Mouse (Mus musculus) induced T-regulatory cell, adult 2 months (primary cell): ENCODE results near the gene Ctsa.

ENCODE experiments used
- DNase-seq: peaks from one replicate; pipeline ENCODE4 v3.0.0-alpha.2; 2012; ENCODE audit warnings: low read depth

Gene Ctsa

DNA sequence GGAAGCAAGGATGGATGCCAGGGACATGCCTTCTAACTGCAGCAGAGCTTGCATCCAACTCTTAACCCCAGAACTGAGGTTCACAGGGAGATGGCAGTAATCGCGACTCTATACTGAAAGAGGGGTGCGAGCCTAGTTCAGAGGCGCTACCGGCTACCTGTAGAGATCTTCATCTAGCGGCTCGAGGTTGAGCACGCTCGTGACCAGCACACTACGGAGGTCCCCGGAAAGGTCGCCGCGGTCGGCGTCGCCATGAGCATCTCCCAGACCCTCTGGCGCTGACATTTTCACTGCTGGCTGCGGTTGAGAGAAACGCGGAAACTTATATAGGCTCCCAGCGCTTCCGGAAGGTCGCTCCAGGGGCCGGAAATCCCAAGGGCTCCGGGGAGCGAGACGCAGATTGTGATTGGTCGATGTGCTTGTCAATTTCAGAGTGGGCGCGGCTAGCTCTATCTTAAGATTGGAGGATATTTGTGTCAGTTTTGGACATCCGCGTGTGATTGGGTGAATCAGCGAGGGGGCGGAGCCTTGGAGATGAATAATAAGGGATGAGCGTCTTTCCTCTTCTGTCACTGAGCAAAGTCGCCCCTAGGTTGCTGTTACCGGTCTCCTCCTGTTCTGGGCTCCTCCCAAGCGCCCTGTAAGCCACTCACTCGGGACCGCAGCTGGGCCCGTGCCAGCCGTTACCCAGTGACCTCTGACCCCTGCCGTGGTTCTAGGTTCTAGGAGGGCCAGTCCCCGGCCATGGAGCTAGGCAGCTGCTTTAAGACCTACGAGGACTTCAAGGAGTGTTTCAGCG lies 27.9 kb upstream of the Ctsa start, which contains the start of the genes Acot8 and Zswim3:
Acot8 (minus strand) TSS at position 350 of the 799 bp plus-strand sequence.
Zswim3 (plus strand) TSS at position 566 of the 799 bp plus-strand sequence.
- peak; percentile 100 for DNase-seq

DNA sequence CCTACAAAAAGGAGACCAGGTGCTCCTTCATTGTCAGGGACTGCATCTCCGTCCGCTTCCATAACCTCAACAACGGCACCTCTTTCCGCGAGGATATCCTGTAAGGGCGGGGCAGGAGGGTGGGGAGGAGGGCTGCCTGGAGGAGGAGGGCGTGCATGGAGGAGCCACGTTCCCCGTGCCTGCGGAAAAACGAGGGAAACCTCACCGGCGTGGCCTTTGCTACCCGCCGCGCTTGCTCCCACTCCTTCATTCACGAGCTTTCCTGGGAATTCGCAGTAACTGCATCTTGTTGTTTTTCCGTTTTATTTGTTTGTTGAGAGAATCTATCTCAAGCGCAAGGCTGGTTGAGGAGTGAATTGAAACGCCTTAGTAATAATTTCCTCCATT lies 27.3 kb upstream of the Ctsa start:
- DNase-seq: no peak

DNA sequence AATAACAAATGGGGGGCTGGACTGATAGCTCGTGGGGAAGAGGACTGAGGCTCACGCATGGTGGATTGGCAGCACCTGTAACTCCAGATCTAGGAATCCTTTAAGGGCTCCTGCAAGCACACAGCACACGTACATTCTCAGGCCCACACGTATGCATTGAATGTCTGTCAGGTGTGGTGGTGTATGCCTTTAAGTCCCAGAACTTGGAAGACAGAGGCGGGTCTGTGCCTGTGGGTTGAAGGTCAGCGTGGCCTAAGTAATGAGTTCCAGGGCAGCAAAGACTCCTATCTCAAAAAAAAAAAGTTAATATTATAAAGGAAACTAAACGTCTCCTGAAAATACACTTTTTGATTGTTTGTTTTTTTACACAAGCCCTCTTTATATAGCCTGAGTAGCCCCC lies 26.1 kb upstream of the Ctsa start:
- DNase-seq: no peak

DNA sequence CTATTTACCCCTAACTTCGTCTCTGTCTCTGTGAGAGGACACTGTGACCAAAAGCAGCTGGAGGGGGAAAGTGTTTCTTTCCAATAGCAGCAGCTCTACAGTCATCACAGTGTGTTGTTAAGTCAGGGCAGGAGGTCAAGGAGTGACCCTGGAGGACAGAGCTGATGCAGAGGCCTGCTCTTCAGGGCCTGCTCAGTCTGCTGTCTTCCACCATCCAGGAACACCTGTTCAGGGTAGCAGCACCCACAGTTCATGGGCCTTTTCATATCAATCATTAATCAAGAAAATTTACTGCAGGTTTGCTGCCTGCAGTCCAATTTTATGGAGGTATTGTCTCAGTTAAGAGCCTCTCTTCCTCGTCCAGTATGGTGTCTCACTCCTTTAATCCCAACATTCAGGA lies 19.1 kb upstream of the Ctsa start:
- DNase-seq: no peak

DNA sequence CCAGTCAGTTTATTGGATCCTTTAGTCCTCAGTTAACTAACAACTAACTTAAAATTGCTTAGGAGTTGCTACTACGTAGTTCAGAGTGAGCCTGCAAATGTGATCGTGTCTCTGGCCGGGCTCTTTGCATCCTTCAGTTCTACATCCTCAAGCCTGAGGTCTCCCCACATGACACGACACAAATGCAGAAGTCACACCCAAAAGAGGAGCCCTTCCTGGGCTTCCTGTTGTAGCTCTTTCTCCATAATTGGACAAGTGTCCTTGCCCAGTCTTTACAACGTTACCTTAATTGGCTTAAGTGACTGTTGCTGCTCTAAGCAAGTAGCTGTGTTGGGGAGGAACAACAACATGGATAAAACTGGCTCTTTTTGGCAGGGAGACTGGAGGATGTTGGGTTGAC lies 17.3 kb upstream of the Ctsa start:
- DNase-seq: no peak

DNA sequence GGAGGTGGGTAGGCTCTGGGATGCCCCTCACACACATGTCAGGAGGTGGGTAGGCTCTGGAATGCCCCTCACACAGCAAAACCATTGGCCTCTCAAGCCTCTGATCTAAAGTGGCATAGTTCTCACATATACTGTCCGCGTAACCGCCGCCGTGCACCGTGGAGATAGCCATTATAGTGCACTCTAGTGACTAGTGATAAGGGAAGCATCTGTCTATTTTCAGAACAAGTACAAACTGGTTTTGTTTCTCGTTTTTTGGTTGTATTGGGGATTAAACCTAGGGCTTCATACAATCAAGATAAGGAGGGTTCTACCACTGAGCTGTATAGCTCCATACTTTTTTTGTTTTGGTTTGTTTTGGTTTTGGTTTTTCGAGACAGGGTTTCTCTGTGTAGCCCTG lies 16.9 kb upstream of the Ctsa start:
- DNase-seq: no peak

DNA sequence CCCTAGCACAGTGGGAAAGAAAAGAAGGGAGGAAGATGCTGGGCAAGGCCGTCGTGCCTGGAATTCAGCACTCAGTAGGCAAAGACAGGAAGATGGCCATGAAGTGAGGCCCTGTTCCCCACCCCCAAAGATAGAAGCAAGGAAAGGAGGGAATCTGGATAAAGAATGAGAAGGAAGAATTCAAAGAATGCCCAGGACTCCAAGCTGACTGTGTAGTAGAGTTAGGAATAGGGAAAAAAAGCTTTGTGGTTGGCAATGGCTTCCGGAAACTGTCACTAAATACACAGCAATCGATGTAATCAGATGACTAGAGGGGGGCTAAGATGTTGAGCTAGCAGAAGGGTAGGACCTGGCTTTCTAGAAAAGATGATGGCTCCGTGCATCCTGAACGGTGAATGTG lies 15.5 kb upstream of the Ctsa start:
- DNase-seq: no peak

DNA sequence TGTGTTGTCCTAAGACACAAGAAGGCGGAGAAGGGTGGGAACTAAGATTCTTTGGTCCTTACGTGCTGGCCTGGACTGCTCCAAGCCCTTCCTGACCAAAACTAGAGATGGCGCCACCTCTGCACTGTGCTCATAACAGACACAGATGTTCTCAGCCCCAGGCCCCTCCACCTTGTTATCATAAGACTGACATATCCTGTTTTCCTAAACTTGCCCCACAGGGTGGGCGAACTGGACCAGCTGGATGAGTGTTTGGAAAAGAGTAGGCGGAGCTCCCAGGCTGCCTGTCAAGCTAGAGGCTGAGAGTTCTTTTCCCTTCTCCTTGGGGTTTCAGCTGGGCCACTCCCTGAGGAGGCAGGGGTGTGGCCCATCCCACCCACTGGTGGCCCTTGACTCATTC lies 15.0 kb upstream of the Ctsa start:
- DNase-seq: no peak

DNA sequence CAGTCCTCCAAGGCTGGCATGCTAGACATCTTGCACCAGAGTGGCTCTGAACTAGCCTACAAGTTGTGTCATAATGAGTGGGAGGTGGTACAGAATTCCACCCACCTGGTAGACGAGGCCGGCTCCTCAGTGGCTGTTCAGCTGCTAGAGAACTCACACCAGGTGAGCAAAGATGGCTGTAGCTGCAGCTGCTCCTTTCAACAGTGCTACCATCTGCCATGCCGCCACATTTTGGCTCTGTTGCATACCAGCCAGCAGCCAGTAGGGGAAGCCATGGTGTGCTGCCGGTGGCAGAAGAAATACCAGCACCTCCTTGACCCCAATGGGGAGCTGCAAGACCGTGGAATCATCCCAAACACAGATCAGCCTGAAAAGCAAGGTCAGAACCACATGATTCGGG lies 11.6 kb upstream of the Ctsa start:
- DNase-seq: no peak

DNA sequence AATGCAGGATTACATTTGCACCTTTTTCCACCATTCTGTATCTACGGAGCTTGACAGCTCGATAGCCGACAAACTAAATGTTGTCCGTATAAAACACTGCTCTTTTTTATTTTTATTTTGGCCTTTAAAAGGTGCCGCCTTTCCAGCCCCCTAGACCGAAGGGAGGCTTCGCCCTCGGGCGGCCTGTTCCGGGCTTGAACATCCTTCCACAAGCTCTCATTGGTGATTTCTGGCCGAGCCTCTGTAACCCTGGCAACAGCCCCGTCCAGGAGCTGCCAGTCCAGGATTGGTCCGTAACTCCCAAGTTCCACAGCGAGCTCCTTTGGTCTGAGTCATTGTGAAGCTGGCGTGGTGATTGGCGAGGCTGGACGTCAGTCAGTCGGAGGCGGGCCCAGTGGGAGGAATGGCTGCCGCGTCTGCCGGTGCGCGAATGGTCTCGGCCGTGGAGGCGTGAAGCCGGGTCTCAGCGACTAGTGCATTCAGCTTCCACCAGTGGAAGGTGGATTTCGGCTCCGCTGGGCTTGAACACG lies 10.0 kb upstream of the Ctsa start, which contains the start of gene Zswim1:
Zswim1 (plus strand) TSS at position 51 of the 530 bp plus-strand sequence.
- DNase-seq: peak; percentile 99

DNA sequence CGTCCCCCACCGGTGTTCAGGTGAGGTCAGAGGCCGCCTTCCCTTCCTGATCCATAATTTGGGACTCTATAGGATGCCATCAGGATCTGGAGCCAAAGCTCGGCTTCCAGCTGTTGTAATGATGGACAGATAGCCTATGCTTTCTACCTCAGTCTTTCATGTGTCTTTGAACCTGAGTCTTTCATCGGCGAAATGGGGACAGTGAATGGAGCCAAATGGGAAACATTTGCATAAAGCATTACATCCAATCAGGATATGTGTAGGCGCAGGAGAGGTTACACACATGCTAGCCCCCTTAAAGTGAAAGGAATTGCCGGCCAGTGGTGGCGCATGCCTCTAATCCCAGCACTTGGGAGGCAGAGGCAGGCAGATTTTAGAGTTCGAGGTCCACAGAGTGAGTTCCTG lies 9.5 kb upstream of the Ctsa start:
- no peak for DNase-seq

DNA sequence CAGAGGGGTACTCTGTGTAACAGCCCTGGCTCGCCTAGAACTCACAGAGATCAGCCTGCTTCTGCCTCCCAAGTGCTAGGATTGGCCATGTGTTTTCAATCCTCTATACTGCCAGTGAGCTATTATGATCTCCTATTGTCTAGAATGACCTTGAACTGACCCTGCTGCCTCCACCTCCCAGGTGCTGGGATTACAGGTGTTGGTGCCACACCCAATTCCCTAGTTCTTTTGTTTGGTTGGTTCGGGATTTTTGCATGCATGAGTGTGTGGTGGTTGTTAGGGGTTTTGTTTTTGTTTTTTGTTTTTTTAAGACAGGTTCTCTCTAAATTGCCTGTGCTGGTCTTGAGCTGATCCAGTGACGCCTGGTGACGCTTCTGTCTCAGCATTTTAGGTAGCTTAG lies 8.7 kb upstream of the Ctsa start:
- DNase-seq: no peak

DNA sequence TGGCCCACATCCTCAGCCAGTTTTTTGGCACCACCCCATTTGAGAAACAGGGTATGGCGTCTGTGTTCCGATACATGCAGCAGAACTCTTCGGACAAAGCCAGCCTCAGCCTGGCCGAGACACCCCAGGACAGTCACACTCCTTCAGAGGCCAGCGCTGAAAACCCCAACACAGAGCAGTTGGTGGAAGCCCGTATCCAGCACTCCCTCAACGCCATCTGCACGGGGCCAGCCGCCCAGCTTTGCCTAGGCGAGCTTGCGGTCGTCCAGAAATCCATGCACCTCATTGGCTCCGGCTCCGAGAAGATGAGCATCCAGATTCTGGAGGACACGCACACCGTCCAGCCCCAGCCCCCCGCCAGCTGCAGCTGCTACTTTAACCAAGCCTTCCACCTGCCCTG lies 7.2 kb upstream of the Ctsa start:
- no peak for DNase-seq

DNA sequence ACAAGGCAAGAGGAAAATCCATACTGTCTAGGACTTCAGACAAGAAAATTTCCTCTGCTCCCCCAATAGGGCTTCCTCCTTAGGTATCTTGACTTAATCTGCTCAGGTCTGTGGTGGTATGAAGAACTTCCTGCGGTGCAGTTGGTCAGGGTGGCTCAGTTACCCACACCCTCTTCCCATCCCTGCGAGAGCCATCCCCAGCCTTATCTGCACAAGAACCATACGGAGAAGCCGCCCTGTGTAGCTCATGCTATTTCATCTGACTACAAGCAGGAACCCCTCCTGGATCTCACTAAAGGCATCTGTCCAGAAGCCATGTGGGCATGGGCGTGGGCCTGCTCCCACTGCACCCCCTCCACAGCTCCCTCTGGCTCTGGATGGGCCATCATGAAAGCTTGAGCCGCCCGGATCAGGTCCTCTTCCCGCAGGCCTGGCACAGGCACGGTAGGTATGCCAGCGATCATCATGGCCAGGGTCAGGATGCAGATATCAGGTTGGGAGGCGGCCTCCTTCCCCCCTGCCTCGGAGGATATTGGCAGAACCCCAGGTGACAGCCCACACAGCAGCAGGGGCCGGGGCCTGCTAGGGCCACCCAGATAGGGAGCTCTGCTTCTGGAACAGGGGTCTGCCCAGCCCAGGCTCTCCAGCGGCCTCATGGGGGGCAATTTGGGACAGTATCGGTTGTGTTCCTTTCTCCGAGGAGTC lies 5.4 kb upstream of the Ctsa start:
- no peak for DNase-seq

DNA sequence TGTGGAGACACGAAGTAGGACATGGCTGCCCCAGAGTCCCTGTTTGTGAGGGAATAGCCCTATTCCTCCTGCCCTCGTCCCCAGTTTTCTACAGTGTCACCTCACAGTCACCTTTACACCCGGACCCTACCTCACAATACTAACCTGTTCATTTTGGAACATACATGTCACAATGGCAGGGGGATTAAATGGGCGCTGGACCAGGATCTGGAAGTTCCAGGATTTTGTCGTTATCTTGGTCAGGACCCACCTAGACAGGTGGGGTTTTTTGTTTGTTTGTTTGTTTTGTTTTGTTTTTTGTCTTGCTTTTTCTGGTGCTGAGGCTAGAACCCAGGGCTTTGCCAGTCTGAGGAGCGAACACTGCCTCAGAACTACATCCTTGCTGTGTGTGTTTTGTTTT lies 4.2 kb upstream of the Ctsa start, which contains the start of gene Spata25:
Spata25 (minus strand) TSS at position 101 of the 400 bp plus-strand sequence.
- DNase-seq: no peak

DNA sequence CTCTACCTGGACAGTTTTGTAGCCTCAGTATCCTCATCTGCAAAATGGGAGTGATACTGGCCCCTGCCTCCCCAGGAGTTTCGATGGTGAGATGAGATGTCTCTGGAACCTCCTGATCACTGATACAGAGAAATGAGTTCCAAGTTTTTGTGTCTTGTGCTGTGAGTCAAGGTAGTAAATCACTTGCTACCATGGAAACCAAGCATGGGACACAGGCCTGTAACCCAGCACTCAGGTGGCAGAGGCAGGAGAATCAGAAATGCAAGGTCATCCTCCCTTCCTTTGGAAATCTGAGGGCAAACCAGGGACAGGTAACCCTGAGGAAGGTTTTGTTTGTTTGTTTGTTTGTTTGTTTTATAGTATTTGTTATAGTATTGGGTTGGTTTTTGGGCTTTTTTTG lies 3.6 kb upstream of the Ctsa start:
- DNase-seq: no peak

DNA sequence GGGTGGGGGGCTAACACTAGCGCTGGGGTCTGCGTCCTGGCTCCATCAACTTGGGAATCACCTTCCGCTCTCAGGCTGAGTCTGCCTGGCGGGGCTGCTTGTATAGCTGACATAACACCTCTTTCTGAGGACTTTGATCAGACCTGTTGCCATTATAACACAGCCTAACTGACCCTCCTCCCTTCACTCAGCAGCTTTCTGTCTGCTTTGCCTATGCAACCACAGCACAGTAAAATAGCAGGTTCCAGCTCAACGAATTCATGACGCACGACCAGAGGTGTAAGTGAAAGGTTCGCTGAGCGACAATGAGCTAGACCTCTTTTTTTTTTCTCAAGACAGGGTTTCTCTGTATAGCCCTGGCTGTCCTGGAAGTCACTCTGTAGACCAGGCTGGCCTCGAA lies 1.6 kb upstream of the Ctsa start:
- DNase-seq: no peak

DNA sequence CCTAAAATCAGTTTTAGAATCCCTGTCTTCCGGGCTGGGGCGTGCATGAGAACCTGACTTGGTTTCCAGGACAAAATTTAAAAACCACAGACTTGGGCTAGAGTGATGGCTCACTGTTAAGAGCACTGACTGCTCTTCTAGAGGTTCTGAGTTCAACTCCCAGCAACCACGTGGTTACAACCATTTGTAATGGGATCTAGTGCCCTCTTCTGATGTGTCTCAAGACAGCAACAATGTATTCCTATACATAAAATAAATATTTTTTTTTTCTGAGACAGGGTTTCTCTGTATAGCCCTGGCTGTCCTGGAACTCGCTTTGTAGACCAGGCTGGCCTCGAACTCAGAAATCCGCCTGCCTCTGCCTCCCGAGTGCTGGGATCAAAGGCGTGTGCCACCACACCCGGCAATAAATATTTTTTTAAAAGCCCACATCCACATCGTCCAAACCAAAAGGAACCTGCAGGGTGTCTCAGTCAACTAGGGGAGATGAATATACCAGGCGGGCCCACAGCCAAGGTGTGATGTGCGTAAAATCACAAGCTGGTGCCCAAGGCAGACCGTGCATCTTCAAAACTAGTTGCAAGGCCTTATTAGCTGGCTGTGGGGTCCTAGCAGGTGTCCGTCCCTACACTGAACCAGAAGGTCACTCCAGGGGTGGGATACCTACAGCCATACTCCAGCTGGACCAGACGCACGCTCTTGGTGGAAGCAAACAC lies 483 bp upstream of the Ctsa start:
- no peak for DNase-seq

DNA sequence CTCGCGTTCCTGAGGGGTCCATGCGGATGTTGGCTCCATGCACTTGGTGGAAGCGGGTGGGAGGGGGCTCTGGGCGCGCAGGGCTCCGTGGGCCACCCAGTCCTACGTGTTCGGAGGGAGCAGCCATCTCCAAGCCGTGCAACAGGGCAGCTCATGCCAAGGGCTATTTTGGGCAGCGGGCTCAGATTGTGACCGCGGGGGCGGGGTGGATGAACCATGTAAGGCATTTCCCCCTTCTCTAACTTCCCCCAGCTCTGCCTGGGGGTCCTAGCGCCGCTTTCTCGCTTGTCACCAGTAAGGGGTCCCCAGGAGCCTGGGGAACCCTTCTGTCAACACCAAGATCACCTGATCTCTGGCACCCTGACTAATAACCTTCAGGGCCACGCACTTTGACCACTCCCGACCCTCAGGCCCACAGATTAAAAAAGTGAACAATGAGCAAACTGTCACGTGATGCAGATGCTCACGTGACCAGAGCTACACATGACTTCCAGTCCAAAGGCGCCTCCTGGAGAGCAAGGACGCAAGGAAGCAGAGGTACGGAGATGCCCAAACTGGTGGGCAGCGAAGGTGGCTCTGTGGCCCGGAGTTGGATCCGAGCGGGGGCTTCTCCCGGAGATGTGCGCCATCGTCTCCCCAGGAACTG lies 764 bp downstream of the Ctsa start, which contains the start of gene Neurl2:
Neurl2 (minus strand) TSS at position 143 of the 646 bp plus-strand sequence.
- peak; percentile 94 for DNase-seq

DNA sequence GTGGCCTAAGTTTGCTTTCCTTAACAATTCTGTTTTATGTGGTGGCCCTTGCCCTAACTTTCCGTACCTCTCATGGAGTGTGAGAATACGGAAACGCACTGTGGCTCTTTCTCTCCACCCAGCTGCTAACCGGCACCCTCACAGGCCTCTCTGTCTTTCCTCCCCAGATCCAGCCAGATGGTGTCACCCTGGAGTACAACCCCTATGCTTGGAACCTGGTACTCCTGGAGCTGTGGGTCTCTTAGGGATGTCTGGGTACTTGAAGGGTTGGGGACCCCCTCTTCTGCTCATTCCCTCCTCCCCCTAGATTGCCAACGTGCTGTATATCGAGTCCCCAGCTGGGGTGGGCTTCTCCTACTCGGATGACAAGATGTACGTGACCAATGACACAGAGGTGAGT lies 1.9 kb downstream of the Ctsa start:
- peak; percentile 47 for DNase-seq

DNA sequence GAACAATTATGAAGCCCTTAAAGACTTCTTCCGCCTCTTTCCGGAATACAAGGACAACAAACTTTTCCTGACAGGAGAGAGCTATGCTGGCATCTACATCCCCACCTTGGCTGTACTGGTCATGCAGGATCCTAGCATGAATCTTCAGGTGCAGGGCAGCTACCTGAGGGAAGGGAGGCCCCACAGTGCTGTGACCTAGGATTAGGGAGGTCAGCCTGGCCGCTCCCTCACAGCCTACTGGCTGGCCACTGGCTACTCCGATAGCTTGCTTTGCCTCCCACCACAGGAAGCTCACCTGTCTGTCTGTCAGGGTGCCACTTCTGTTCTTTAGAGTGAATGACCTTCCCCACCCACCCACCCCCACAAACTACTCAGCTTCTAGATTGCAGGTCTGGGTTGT lies 2.5 kb downstream of the Ctsa start:
- DNase-seq: no peak

DNA sequence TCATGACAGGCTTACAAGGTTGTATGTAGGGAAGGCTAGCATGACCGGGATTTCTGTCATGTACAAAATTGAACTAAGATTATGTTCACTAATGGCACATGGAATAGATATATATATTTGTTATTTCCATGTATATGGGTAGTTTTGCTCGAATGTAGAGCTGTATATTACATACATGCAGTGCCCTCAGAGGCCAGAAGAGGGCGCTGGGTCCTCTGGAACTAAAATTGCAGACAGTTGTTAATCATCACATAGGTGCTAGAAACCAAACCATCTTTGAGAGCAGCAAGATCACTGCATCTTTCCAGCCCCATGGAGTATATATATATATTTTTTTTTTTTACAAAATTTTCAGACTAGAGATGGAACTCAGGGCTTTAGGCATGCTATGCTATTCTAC lies 13.1 kb downstream of the Ctsa start:
- peak; percentile 63 for DNase-seq
